Mouse (Mus musculus): ENCODE measurements around the gene Ccdc12. TPM values are rescaled to one million over a fixed set of nuclear protein-coding genes. Genes with fewer than 3 reads are reported as not detected.
A peak's percentile ranks its signal among the peaks of the same experiment; 100 is the strongest.

Ccdc12 gene
- polyA plus RNA-seq, 1 experiment, result 125 TPM

DNA sequence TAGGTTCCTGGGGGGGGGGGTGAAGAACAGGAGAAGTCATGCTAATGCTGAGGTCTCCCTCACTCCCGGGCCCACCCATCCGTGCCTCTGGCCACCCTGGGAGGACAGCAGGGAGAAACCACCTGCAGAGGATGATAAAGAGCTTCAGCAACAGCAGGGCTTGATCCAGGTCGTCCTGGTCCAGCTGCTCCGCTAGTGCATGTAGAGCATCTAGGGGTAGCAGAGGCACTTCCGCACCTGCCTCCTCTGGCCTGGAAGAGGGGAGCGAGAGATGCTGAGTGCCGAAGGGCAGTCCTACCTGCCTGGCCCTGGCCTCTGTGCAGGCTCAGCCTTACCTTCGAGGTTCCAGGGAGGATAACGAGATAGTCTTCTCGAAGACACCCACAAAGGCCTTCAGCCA lies 12.0 kb upstream of the Ccdc12 start:
- TF ChIP-seq CTCF (conservative IDR thresholded peaks at IDR 0.05; ENCODE audit: insufficient read depth, insufficient read length, low read depth, low read length), result no peak
- TF ChIP-seq POLR2A (IDR thresholded peaks at IDR 0.05; ENCODE audit: low read depth, low read length), result no peak
- H3K4me3 ChIP-seq (ENCODE audit: insufficient read depth, low read depth, low read length), result no peak overlapping the region
- peaks cover 10% of the 10 kb centered on the region for H3K4me1 ChIP-seq (ENCODE audit: control insufficient read depth, insufficient read depth, low read length)
- H3K36me3 ChIP-seq (ENCODE audit: control insufficient read depth, insufficient read depth, low read length), result no peaks in the 10 kb centered on the region; the same call in 1 of the 2 replicates
- WGBS, result 78% methylated on average over 10 of the region's 10 CpGs
- H3K27ac ChIP-seq (ENCODE audit: insufficient read depth, low read depth, low read length), result no peak overlapping the region
- H3K27me3 ChIP-seq (replicated peaks; ENCODE audit: control insufficient read depth, insufficient read depth, low read length), result no peaks in the 10 kb centered on the region
- DNase-seq, result no peak

DNA sequence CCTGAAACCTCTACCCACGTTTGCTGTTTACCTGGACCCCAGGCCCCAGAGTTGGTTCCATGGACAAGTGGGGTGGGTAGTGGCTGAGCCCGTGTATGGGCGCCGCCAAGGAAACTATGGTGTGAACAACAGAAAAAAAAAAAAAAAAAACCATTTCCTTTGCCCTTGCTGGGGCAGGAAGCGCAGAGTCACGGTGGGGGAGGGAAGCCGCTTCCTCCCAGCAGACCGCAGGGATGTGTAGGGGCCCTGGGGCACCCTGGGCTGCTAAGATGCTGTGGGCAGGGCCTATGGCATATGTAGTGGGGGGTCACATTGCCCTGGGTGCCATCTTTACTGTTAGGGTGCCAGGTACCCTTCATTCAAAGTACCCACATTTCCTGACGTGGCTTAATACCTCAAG lies 11.1 kb upstream of the Ccdc12 start:
- H3K27ac ChIP-seq (ENCODE audit: insufficient read depth, low read depth, low read length), result no peak overlapping the region
- H3K4me3 ChIP-seq (ENCODE audit: insufficient read depth, low read depth, low read length), result no peak overlapping the region
- H3K27me3 ChIP-seq (replicated peaks; ENCODE audit: control insufficient read depth, insufficient read depth, low read length), result no peaks in the 10 kb centered on the region
- WGBS, result 69% methylated on average over 9 of the region's 9 CpGs
- peaks cover 10% of the 10 kb centered on the region for H3K4me1 ChIP-seq (ENCODE audit: control insufficient read depth, insufficient read depth, low read length)
- no peak for DNase-seq
- TF ChIP-seq CTCF (conservative IDR thresholded peaks at IDR 0.05; ENCODE audit: insufficient read depth, insufficient read length, low read depth, low read length) (no peak), POLR2A (IDR thresholded peaks at IDR 0.05; ENCODE audit: low read depth, low read length) (no peak)
- no peaks in the 10 kb centered on the region; the same call in 1 of the 2 replicates for H3K36me3 ChIP-seq (ENCODE audit: control insufficient read depth, insufficient read depth, low read length)

DNA sequence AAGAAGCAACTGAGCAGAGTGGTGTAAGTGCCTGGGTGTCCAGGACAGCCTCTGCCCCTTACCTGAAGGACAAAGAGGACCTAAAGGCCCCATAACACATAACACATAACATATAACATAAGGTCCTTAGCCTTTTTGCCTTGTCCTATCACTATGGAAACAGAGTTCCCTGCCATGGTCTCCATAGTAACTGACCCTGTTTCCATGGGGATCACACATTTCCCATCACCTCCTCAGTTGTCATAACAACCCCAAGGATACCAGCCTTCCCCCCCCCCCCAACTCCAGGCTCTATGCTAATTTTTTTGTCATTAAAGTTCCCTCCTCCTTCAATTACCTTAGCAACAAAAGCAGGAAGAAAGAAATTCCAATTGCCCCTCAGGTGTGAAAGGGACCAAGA lies 6.5 kb upstream of the Ccdc12 start:
- H3K4me3 ChIP-seq (ENCODE audit: insufficient read depth, low read depth, low read length), result no peak overlapping the region
- no peak for TF ChIP-seq CTCF (conservative IDR thresholded peaks at IDR 0.05; ENCODE audit: insufficient read depth, insufficient read length, low read depth, low read length)
- no peak for TF ChIP-seq POLR2A (IDR thresholded peaks at IDR 0.05; ENCODE audit: low read depth, low read length)
- no peaks in the 10 kb centered on the region for H3K27me3 ChIP-seq (replicated peaks; ENCODE audit: control insufficient read depth, insufficient read depth, low read length)
- no peak for DNase-seq
- H3K27ac ChIP-seq (ENCODE audit: insufficient read depth, low read depth, low read length), result no peak overlapping the region
- H3K36me3 ChIP-seq (ENCODE audit: control insufficient read depth, insufficient read depth, low read length), result no peaks in the 10 kb centered on the region
- H3K4me1 ChIP-seq (ENCODE audit: control insufficient read depth, insufficient read depth, low read length), result peaks cover 28% of the 10 kb centered on the region

DNA sequence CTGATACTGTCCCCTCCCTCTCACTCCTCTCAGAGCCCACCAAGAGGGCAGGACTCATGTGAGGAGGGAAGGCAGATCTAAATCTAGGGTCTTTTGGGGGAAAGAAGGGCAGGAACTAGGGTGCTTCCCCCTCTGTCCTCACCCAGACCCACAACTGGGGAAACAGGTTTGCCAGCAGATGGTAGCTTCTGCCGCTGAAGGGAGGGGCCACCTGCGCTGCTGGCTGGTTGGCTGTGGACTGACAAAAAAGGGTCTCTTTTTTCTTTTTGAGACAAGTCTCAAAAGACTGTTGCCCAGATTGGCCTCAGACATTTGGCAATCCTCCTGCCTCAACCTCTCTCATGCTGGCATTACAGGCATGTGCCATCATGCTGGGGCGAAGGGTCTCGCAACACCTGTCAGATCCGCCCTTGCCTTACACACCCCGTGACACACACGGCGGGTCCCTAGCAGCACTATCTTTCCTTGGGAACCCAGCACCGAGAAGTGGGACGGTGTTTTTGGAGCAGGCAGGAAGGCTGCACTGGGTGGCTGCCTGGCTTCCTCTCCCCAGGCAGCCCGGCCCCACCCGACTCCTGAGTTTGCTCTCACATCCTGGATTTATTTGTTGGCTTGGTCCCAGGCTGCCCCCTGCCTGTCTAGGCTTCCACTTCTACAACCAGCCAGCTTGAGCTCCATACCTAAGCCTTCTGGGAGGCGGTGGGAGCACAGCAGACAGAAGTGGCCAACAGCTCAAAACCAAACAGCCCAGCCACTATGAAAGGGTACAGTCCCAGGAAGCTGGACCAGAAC lies 4.2 kb upstream of the Ccdc12 start:
- Histone ChIP-seq H3K4me1 (ENCODE audit: control insufficient read depth, insufficient read depth, low read length) (peaks cover 34% of the 10 kb centered on the region), H3K27ac (ENCODE audit: insufficient read depth, low read depth, low read length) (peak overlapping the region; percentile 86), H3K36me3 (ENCODE audit: control insufficient read depth, insufficient read depth, low read length) (no peaks in the 10 kb centered on the region), H3K4me3 (ENCODE audit: insufficient read depth, low read depth, low read length) (peak overlapping the region; percentile 72), H3K27me3 (replicated peaks; ENCODE audit: control insufficient read depth, insufficient read depth, low read length) (no peaks in the 10 kb centered on the region)
- WGBS, result 33% methylated on average over 13 of the region's 13 CpGs
- peak; percentile 79 for DNase-seq
- TF ChIP-seq CTCF (conservative IDR thresholded peaks at IDR 0.05; ENCODE audit: insufficient read depth, insufficient read length, low read depth, low read length) (0 out of 2 replicates have a peak, but pooled peaks have one; percentile 22), POLR2A (IDR thresholded peaks at IDR 0.05; ENCODE audit: low read depth, low read length) (no peak)

DNA sequence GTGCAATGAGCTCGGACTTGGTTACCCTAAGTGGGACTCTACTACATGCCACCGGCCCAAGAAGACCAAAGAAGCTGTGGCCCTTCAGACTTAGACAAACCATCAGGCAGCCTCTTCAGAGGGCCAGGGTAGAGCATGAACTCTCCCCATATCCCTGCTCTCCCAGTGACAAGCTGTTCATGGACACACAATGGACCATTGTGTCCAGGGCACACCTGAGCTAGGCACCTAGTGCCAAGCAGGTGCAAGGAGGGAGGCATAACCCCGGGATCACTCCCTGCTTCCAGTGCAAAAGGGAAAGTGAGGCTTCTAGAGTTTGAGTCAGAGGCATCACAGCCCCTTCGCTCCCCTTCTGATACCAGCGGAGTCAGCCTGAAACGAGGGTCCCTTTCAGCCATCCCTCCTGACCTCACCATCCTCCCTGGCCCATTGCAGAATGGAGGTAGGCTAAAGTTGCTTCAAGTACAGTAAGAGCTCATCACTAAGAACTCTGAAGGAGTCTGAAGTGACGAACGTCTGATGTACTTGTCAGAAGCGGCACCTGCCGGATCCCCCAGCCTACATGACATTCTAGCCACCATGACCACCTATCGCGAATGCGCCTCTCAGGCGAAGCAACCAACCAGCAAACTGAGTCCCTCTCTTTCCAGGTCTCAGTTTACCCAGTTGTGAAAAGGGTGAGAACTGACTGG lies 3.2 kb upstream of the Ccdc12 start:
- peak overlapping the region; percentile 72 for H3K4me3 ChIP-seq (ENCODE audit: insufficient read depth, low read depth, low read length)
- DNase-seq, result no peak
- WGBS, result 22% methylated on average over 14 of the region's 14 CpGs
- TF ChIP-seq CTCF (conservative IDR thresholded peaks at IDR 0.05; ENCODE audit: insufficient read depth, insufficient read length, low read depth, low read length) (no peak), POLR2A (IDR thresholded peaks at IDR 0.05; ENCODE audit: low read depth, low read length) (no peak)
- H3K27me3 ChIP-seq (replicated peaks; ENCODE audit: control insufficient read depth, insufficient read depth, low read length), result no peaks in the 10 kb centered on the region
- no peaks in the 10 kb centered on the region for H3K36me3 ChIP-seq (ENCODE audit: control insufficient read depth, insufficient read depth, low read length)
- H3K27ac ChIP-seq (ENCODE audit: insufficient read depth, low read depth, low read length), result peak overlapping the region; percentile 86
- H3K4me1 ChIP-seq (ENCODE audit: control insufficient read depth, insufficient read depth, low read length), result peaks cover 37% of the 10 kb centered on the region

DNA sequence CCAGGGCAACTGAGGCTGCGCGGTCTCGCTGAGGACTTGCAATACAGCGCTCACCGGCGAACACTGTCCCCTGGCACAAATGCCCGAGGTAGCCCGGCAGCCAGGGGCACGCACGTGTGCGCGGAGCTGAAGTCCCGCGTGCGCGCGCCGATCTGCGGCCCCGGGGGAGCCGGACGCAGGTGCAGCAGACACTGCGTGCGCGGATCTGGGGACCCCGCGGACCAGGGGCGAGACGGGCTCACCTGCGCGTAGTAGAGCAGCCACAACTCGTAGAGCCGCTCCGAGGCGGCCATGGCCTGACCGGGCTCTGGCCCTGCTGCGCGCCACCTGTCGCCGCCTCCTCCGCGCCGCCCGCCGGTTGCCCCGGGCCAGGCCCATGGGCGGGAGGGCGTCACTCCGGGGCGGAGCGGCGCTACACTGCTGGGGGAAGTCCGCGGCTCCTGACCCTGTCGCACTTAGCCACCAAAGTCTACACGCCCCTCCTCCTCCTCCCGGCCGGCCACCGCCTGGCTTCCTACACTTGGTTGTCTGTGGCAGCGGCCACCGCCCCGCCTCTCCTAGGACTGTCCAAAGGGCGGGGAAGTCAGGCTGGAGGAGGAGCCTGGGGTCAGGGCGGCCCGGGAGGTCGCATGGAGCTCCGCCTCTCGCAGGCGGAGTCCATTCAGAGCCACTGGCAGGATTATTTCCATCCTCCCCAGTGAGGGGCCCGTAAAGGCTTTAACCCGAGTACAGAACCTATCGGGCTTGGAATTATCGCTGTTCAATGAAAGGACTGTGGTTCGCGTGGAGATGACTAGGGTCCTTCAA lies 2.4 kb upstream of the Ccdc12 start, which contains the start of gene Nbeal2:
TSS of gene Nbeal2 (minus strand) at position 507 of the 807 bp plus-strand sequence.
- Histone ChIP-seq H3K27ac (ENCODE audit: insufficient read depth, low read depth, low read length) (peak within 1 kb of the TSS; percentile 86), H3K4me1 (ENCODE audit: control insufficient read depth, insufficient read depth, low read length) (peaks cover 37% of the 10 kb centered on the region), H3K36me3 (ENCODE audit: control insufficient read depth, insufficient read depth, low read length) (no peaks in the 10 kb centered on the region), H3K27me3 (replicated peaks; ENCODE audit: control insufficient read depth, insufficient read depth, low read length) (no peaks in the 10 kb centered on the region), H3K4me3 (ENCODE audit: insufficient read depth, low read depth, low read length) (peak within 1 kb of the TSS; percentile 72)
- peak; percentile 99 for DNase-seq
- WGBS, result under 1% methylated on average over 75 of the region's 75 CpGs
- TF ChIP-seq CTCF (conservative IDR thresholded peaks at IDR 0.05; ENCODE audit: insufficient read depth, insufficient read length, low read depth, low read length) (0 out of 2 replicates have a peak, but pooled peaks have one; percentile 10), POLR2A (IDR thresholded peaks at IDR 0.05; ENCODE audit: low read depth, low read length) (peak; percentile 35)
